Mouse (Mus musculus) lung, postnatal 0 days (tissue): ENCODE measurements around the gene Nfkbie.

Experiments used
- CTCF ChIP-seq: IDR thresholded peaks from 2 replicates; pipeline ENCODE4 v1.5.1; 2016; ENCODE audit warnings: antibody characterized with exemption, mild to moderate bottlenecking
- EP300 ChIP-seq: IDR thresholded peaks from 2 replicates; pipeline ENCODE4 v1.6.1; 2016; ENCODE audit warnings: antibody characterized with exemption, mild to moderate bottlenecking, control low read depth

DNA sequence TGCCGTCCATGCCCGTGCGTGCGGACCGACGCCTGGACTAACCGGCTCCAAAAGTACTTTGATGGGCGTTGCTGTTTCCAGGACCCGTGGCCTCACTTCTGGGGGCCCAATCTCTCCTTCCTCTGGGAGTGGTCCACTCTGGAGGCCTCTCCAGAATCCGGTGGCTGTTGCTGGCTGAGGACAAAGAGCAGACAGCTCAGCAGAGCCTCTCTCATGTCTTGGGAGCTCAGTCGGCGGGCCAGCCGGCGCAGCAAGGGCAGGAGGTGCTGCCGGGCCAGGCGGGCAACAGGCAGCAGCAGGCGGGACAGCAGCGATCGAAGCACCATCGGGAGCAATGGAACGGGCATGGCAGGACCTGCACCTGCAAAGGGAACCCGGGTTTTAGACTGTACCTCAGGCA is 45.8 kb downstream of the Nfkbie start:
- TF ChIP-seq CTCF, result no peak
- no peak for TF ChIP-seq EP300
